Mouse (Mus musculus) liver, embryonic 16.5 days (tissue): ENCODE data around the gene Pak4. TPM values are rescaled to one million over a fixed set of nuclear protein-coding genes. Genes with fewer than 3 reads are reported as not detected.

ENCODE experiments used
- ATAC-seq: fragments of 200-750 bp; cut with Nextera tagmentation; 2 replicates; pipeline ENCODE4 v1.8.0; 2017; ENCODE audit warnings: low read depth, mild to moderate bottlenecking, moderate number of reproducible peaks, moderate library complexity
- H3K27ac ChIP-seq: fragments of 300-500 bp; sonication (generic); 2 replicates; pipeline ENCODE4 v1.5.1; 2014; ENCODE audit warnings: mild to moderate bottlenecking, low read length
- H3K27me3 ChIP-seq: fragments of 300-500 bp; sonication (generic); 2 replicates; pipeline ENCODE4 v1.6.1; 2014; ENCODE audit warnings: low read depth, low read length, mixed read lengths; ENCODE audit not compliant: control insufficient read depth, insufficient read depth
- H3K36me3 ChIP-seq: fragments of 300-500 bp; sonication (generic); 2 replicates; pipeline ENCODE4 v1.6.1; 2014; ENCODE audit warnings: mild to moderate bottlenecking; ENCODE audit not compliant: control insufficient read depth, insufficient read depth
- H3K4me1 ChIP-seq: fragments of 300-500 bp; sonication (generic); 2 replicates; pipeline ENCODE4 v1.6.1; 2014; ENCODE audit warnings: low read depth, low read length, mixed read lengths; ENCODE audit not compliant: control insufficient read depth
- H3K4me2 ChIP-seq: fragments of 300-500 bp; sonication (generic); 2 replicates; pipeline ENCODE4 v1.6.1; 2014; ENCODE audit warnings: low read depth, low read length, mixed read lengths
- H3K4me3 ChIP-seq: fragments of 300-500 bp; sonication (generic); 2 replicates; pipeline ENCODE4 v1.5.1; 2014; ENCODE audit warnings: low read depth, mild to moderate bottlenecking, low read length
- H3K9ac ChIP-seq: fragments of 300-500 bp; sonication (generic); 2 replicates; pipeline ENCODE4 v1.6.1; 2014; ENCODE audit warnings: low read depth, low read length
- H3K9me3 ChIP-seq: fragments of 300-500 bp; sonication (generic); replicated peaks from 2 replicates; pipeline ENCODE4 v1.6.1; 2016; ENCODE audit warnings: low read length; ENCODE audit not compliant: control insufficient read depth
- WGBS: fragments of 180-500 bp; shearing (Covaris S2); extraction: QIAGEN DNeasy Blood & Tissue Kit; methylation state at CpG from one replicate; pipeline ENCODE4 v1.1.7; 2014; ENCODE audit not compliant: insufficient replicate concordance; 5-methylcytosine and 5-hydroxymethylcytosine counted together
- polyA plus RNA-seq: library from polyadenylated mRNA; unstranded; fragments of >200 nt; fragmentation: Nextera tagmentation; extraction: Ambion mirVana; gene quantifications from 2 replicates; pipeline ENCODE4 v1.2.1, GENCODE M21; 2015

The Pak4 gene
- 16.4 and 17.5 TPM in 2 replicates for polyA plus RNA-seq

DNA sequence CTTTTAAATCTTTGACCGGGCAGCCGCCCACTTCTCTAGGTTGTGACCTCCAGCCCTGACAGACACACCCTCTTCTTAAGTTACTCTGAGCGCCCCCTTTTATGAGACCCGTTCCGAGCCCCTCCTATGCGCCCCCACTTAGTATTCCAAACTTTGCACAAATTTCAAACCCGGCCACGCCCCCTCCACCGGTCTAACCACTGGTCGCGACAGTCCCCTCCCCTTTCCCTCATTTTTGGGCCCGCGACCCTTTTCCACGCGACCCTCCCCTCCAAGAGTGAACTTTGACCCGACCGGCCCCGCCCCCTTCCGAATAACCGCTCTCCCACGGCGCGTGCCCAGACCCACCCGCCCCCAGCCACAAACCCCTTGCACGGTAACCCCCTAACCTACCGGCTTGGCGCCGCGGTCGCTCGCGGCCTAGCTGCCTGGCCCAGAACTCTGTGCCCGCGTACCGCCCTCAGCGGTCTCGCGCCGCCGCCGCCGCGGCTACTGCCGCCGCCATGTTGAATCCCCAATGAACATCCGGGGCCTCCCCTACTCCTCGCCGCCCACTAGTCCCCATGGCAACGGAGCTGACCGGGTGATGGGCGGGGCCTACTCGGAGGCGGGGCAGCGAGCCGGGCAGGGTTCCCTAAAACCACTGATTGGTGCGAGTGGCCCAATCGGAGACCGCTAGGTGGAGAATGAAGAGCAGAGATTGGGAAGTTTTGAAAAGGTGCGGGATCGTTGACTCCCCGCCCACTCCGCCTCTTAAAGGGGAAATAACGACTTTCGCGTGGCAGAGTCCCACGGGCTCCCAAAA, at the start of gene Pak4, which contains the start of gene Samd4b:
Gene Pak4, minus strand, starts transcription at position 544 of the 805 bp plus-strand sequence.
Gene Samd4b, minus strand, starts transcription at position 503 of the 805 bp plus-strand sequence.
- H3K9ac ChIP-seq, result peak within 1 kb of the TSS; percentile 81
- H3K27ac ChIP-seq, result peak within 1 kb of the TSS; percentile 94
- no peaks in the 10 kb centered on the region for H3K9me3 ChIP-seq
- ATAC-seq, result peak; percentile 85
- H3K36me3 ChIP-seq, result no peaks in the 10 kb centered on the region
- peak within 1 kb of the TSS; percentile 84 for H3K4me2 ChIP-seq
- WGBS, result under 1% methylated on average over 66 of the region's 66 CpGs
- peaks cover 47% of the 10 kb centered on the region for H3K4me1 ChIP-seq
- no peaks in the 10 kb centered on the region for H3K27me3 ChIP-seq
- peak within 1 kb of the TSS; percentile 70 for H3K4me3 ChIP-seq

GRCm38 (mm10) chr7:28647016-28647415, 49.0 kb upstream of the Pak4 start:
- H3K9ac ChIP-seq, result no peak overlapping the region
- H3K9me3 ChIP-seq, result no peaks in the 10 kb centered on the region
- H3K4me1 ChIP-seq, result no peaks in the 10 kb centered on the region
- H3K36me3 ChIP-seq, result no peaks in the 10 kb centered on the region
- no peak overlapping the region for H3K4me2 ChIP-seq
- WGBS, result 43% methylated on average over 7 of the region's 7 CpGs
- ATAC-seq, result no peak
- no peaks in the 10 kb centered on the region for H3K27me3 ChIP-seq
- no peak overlapping the region for H3K4me3 ChIP-seq
- H3K27ac ChIP-seq, result no peak overlapping the region

DNA sequence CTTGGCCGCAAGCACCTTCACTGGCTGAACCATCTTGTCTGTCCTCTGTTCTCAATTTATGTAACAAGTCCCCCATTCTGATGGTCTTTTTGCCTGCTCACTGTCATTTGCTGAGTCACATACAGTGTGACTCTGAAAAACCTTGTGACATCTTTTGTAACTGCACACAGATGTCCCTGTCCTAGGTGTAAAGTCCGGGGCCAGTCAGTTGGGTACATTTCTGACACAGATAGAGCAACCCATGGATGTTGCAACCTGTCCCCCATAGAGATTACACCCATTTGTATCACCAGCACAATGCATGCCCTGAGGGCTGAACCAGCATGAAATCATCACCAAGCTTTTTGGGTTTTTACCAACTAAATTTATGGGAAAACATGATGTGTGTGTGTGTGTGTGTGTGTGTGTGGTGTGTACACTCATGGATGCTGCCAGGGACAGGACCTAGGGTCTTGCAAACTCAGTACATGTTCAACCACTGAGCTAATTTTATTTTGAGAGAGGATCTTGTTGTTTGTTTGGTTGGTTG, 48.0 kb upstream of the Pak4 start:
- no peak overlapping the region for H3K4me2 ChIP-seq
- no peak overlapping the region for H3K9ac ChIP-seq
- no peaks in the 10 kb centered on the region for H3K27me3 ChIP-seq
- no peaks in the 10 kb centered on the region for H3K9me3 ChIP-seq
- no peak overlapping the region for H3K4me3 ChIP-seq
- H3K27ac ChIP-seq, result peak overlapping the region; percentile 39; the same call in 1 of the 2 replicates
- 53% methylated on average over 2 of the region's 2 CpGs for WGBS
- ATAC-seq, result peak; percentile 92
- H3K4me1 ChIP-seq, result no peaks in the 10 kb centered on the region
- no peaks in the 10 kb centered on the region for H3K36me3 ChIP-seq

DNA sequence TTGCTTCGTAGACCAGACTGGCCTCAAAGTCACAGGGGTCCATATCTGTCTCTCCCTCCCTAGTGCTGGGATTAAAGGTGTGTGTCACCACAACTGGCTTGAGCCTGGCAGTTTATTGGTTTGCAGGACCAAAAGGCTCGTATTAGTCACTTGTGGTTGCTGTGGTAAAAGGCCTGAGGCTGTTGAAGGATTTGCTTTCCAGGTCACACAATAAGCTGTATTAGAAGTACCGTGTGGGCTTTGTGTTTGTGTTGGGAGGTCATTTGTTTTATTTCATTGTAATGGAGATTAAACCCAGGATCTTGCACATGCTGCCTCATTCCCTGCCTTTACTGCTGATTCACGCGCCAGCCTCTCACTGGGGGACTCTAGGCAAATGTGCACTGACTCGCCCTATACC, 47.4 kb upstream of the Pak4 start:
- no peak overlapping the region for H3K9ac ChIP-seq
- 64% methylated on average over 6 of the region's 6 CpGs for WGBS

GRCm38 (mm10) chr7:28641546-28641945, 43.6 kb upstream of the Pak4 start:
- 63% methylated on average over 8 of the region's 8 CpGs for WGBS
- no peak overlapping the region for H3K4me2 ChIP-seq
- H3K9ac ChIP-seq, result no peak overlapping the region
- H3K27ac ChIP-seq, result no peak overlapping the region
- H3K4me3 ChIP-seq, result no peak overlapping the region
- H3K36me3 ChIP-seq, result no peaks in the 10 kb centered on the region
- no peaks in the 10 kb centered on the region for H3K27me3 ChIP-seq
- no peaks in the 10 kb centered on the region for H3K9me3 ChIP-seq
- H3K4me1 ChIP-seq, result no peaks in the 10 kb centered on the region
- ATAC-seq, result no peak

More for the DNA sequence above, 47.4 kb upstream of the Pak4 start:
- Histone ChIP-seq H3K36me3 (no peaks in the 10 kb centered on the region), H3K27ac (no peak overlapping the region), H3K4me1 (no peaks in the 10 kb centered on the region), H3K9me3 (no peaks in the 10 kb centered on the region), H3K4me3 (no peak overlapping the region), H3K27me3 (no peaks in the 10 kb centered on the region), H3K4me2 (no peak overlapping the region)
- ATAC-seq, result no peak

- 13% methylated on average over 8 of the region's 8 CpGs for WGBS
- no peaks in the 10 kb centered on the region for H3K9me3 ChIP-seq
- ATAC-seq, result no peak
Measured at GRCm38 (mm10) chr7:28637511-28637910, 39.5 kb upstream of the Pak4 start.

DNA sequence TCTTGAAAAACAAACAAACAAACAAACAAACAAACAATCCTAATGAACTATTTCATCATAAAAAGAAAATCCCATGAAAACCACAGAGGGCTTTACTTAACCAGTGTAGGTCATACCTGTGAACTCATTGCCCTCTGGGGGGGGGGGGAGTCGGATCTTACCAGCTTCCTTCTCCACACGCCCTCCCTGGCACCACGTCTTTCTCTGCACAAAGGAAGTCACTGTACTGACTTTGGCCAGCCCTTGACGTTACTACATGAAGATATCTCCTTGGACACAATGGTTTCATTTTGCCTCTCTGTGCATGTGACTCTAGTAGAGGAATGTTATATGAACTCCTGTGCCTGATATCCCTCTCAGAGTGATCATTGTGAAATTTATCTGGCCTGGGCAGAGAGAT, 36.1 kb upstream of the Pak4 start:
- Histone ChIP-seq H3K9me3 (no peaks in the 10 kb centered on the region), H3K4me3 (no peak overlapping the region), H3K27ac (no peak overlapping the region), H3K36me3 (no peaks in the 10 kb centered on the region), H3K27me3 (peaks cover 25% of the 10 kb centered on the region), H3K4me1 (no peaks in the 10 kb centered on the region), H3K9ac (no peak overlapping the region), H3K4me2 (no peak overlapping the region)
- WGBS, result 40% methylated on average over 4 of the region's 4 CpGs
- ATAC-seq, result no peak

More at GRCm38 (mm10) chr7:28637511-28637910, 39.5 kb upstream of the Pak4 start:
- Histone ChIP-seq H3K4me3 (no peak overlapping the region), H3K27me3 (no peaks in the 10 kb centered on the region; the same call in 1 of the 2 replicates), H3K4me2 (no peak overlapping the region), H3K36me3 (no peaks in the 10 kb centered on the region), H3K27ac (no peak overlapping the region), H3K4me1 (no peaks in the 10 kb centered on the region), H3K9ac (no peak overlapping the region)

DNA sequence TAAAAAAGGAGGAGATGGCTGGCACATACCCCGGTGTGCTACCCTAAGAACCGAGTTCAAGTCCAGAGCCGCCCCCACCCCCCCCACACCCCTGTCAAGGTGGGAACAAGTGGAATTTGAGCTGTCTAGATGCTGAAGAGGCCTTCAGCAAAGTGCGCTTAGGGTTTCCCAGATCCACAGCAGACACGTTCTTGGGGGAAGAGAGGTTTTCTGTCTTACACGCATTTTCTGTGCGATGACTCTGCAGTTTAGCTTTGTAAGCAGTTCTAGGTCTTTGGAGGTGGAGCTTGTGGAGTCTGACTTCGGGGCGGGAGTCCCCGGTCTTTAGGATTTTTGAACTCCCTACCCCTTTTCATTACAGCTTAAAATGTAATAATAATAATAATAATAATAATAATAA, 33.1 kb upstream of the Pak4 start, which contains the start of gene Acp7:
Gene Acp7, minus strand, starts transcription at position 260 of the 400 bp plus-strand sequence.
- no peak for ATAC-seq
- H3K27me3 ChIP-seq, result peaks cover 27% of the 10 kb centered on the region
- H3K9me3 ChIP-seq, result no peaks in the 10 kb centered on the region
- no peak within 1 kb of the TSS for H3K27ac ChIP-seq
- 19% methylated on average over 10 of the region's 10 CpGs for WGBS
- no peak within 1 kb of the TSS for H3K9ac ChIP-seq
- H3K4me2 ChIP-seq, result no peak within 1 kb of the TSS
- H3K4me1 ChIP-seq, result no peaks in the 10 kb centered on the region
- H3K36me3 ChIP-seq, result no peaks in the 10 kb centered on the region
- no peak within 1 kb of the TSS for H3K4me3 ChIP-seq

DNA sequence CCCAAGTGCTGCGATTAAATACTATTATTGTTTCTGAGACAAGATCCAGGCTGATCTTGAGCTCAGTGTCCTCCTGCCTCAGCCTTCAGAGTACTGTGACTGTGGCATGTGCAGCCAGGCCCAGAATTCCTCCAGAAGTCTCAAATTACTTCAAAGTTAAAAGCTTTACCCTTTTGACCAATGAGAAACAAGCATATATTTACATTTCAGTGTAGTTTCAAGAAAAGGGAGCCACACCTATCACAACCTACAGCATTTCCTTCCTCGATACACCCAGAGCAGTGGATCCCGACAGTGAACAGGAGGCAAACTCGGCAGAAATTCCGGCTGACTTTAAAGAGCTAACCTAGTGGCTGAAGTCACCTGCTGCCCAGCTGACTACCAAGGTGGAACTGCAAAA, 26.8 kb upstream of the Pak4 start:
- WGBS, result 55% methylated on average over 5 of the region's 5 CpGs
- Histone ChIP-seq H3K9me3 (no peaks in the 10 kb centered on the region), H3K27ac (no peak overlapping the region), H3K9ac (no peak overlapping the region), H3K27me3 (peaks cover 9% of the 10 kb centered on the region), H3K36me3 (no peaks in the 10 kb centered on the region), H3K4me1 (no peaks in the 10 kb centered on the region), H3K4me3 (no peak overlapping the region), H3K4me2 (no peak overlapping the region)
- ATAC-seq, result no peak
